Mouse (Mus musculus) heart, adult 9 months (tissue): ENCODE results near the gene Glrx2.

Experiments
- DNase-seq, 2 experiments: peaks; one replicate each; pipeline ENCODE4 v3.0.0; 2022; ENCODE audit warnings: low spot score in 2 of 2

Glrx2 gene

DNA sequence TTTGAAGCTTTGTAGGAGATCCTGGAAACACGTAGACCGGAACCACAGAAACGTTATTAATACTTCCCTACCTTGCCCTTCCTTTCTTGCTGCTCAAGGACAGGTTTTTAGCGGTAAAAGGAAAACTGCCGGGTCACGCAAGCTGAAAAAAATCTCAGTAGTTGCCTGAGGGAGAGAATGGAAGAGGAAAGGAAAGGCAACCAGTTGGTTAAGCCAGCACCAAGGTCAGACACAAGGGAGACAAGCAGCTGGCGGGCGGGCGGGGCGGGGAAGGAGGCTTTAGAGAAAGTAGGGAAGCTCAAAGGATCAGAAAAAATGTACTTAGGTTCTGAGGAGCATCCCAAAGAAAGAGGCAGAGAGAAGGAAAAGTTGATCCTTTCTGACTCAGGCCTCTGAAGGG is 29.7 kb downstream of the Glrx2 start:
- no peak for DNase-seq

DNA sequence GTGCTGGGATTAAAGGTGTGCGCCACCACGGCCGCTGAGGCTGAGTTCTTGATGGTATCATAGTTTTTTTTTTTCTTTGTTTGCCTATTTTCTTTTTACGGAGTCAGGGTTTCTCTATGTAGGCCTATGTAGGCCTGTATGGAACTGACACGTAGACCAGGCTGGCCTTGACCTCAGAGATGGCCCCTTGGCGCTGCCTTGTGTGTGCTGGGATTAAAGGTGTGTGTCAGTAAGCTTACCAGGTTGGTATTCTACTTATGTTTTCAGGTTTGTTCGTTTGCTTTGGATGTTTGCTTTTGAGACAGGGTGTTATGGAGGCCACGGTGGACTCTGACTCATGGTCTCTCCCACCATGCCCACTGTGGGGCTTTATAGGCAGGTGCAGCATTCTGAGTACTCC is 46.0 kb downstream of the Glrx2 start:
- DNase-seq: no peak

DNA sequence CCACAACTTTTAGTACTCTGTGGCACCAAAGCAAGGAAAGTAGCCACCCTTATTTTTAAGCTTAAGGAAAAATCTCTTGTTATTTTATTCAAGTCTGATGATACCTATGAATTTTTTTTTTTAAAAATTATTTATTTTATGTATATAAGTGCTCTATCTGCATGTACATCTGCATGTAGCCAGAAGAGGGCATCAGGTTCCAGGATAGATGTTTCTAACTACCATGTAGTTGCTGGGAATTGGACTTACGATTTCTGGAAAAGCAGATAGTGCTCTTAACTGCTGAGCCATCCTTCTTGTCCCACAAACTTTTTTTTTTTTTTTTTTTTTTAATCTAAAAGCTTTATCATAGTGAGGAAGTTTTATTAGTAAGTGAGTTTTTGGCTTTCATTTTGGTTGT is 48.3 kb downstream of the Glrx2 start:
- DNase-seq: no peak

DNA sequence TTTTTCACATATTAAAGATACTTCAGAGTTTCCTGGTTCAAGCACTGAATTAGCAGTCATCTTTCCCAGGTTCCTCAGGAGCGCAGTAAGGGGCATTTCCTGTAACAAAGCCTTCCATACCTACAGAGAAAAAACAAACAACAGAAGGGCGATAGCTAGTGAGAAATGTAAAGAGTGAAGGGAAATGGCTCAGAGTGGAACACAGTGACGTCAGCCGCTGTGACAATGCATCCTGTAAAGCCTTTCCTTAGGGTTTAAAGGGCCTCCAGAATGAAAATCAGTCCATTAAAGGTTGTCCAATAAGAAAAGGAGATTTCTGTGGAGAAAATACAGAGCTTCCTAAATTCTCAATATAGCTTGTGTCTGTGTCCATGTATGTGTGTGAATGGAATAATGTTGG is 49.7 kb downstream of the Glrx2 start:
- no peak for DNase-seq

DNA sequence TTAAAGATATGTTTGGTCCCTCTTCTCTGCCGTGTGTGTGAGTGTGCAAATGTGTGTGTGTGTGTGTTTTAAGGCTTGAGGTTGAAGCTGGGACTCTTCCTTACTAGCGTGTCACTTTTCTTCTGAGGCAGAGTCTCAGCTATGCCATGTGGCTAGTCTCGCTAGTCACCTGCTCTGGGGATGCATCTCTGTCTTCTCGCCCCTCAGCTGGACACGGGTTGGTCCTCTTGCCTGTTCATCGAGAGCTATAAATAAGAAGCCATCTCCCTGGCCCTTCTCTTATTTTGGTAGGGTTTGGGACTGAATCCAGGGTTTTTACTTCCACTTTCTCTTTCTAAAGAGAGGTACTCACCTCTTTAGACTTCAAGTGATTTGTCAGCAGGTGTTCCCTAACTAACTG is 50.1 kb downstream of the Glrx2 start:
- DNase-seq: no peak

DNA sequence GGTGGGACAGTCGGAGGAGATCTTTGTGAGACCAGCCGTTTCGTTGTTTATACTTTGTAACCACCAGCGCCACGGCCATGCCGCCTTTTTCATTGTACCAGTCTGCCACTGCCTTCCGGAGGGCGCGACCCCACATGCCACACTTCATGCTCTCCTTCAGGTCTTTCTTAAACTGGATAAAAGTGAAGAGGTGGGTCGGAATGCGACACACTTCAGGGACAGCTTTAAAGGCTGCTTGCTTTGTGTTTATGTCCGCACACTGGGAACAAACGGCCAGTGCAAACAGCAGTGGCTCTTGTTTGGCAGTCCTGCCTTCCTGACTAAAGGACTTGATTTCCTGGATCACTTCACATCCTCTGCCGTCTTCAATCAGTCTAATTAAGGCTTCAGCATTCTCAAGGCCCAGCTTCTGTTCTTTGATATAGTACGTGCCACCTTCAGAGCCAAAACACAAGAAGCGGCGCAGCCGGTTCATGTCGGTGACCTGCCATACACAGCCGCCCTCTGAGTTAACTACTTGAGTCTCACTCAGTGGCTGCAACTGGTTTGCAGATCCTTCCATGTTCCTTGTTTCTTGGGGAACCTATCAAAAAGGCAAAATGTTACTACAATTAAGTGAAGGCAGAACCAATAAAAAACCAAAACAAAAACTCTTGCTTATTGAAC is 54.4 kb downstream of the Glrx2 start:
- no peak for DNase-seq

DNA sequence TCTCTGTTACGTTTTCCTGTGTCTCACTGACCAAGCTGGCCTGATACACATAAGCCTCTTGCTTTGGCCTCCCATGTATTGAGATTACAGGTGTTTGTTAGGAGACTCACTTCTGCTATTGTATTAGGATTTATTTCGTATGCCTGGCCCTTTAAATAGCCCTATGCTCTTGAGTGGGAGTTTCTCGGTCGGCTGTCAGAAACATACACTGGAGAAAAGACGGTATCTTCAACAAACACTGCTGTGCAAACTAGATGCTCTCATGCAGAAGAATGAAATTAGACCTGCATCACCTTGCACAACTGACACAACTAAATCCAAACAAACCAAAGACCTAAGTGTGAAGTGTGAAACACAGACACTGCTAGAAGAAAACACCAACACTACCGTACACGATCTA is 56.9 kb downstream of the Glrx2 start:
- DNase-seq: no peak

DNA sequence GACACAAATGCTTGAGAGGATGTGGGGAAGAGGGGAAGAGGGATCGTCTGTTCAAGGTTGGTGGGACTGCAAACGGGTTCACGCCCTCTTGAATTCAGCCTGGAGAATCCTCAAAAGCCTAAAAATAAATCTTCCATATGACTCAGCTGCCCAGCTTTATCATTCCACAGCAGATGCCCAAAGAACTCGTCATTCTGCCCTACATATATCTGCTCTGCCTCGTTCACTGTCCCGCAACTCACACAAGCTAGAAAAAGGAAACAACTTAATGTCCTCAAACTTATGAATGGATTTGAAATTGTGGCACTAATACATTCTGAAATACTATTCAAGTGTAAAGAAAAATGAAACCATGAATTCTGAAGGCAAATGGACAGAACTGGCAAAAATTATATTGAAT is 57.8 kb downstream of the Glrx2 start:
- DNase-seq: no peak

DNA sequence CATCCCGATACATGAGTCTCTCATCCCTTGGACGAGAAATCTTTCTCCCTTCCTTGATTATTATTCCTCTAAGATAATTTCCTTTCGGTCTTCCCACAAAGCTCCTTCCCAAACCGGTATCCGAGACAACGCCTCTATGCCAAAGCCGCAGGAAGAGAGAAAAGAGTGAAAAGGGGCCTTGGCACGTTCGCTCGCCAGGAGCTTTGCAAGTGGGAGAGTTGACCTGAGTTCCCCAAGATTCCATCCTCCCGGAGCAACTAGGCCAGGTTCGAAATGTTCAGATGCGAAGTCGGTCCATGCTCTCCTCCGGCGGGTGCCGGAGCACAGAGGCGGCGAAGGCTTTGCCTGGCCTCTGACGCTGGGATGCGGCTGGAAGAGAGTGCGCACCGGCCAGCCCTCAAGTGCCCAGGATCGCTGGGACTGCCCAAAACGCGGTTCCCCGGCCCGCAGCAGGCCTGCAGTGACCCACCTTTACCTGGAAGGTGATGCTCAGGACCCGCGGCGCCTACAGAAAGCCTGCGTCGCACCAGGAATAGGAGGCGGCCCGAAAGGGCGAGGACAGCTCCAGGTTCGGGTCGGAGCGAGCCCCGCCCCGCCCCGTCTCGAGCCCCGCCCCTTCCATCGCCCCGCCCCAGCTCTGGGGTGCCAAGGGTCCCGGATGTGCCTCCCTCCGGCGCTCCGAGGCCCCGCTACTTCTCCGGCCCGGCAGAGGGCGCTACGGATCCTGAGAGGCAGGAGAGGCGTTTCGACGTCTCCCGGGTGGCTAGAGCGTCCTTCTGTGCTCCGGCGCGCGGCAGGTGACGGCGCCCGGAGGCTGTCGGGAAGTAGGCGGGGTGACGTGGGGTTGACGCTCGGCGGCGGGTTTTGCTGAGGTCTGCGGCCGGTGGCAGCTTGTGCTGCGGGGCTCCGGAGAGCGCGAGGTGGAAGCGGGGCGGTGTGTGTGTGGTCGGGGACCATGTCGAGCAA is 60.6 kb downstream of the Glrx2 start, which contains the start of the genes Trove2 and Uchl5:
Gene Trove2 (minus strand): TSS at position 623 of the 966 bp plus-strand sequence.
Gene Uchl5 (plus strand): TSS at position 827 of the 966 bp plus-strand sequence.
- peak; percentile 96 to 97 for DNase-seq

DNA sequence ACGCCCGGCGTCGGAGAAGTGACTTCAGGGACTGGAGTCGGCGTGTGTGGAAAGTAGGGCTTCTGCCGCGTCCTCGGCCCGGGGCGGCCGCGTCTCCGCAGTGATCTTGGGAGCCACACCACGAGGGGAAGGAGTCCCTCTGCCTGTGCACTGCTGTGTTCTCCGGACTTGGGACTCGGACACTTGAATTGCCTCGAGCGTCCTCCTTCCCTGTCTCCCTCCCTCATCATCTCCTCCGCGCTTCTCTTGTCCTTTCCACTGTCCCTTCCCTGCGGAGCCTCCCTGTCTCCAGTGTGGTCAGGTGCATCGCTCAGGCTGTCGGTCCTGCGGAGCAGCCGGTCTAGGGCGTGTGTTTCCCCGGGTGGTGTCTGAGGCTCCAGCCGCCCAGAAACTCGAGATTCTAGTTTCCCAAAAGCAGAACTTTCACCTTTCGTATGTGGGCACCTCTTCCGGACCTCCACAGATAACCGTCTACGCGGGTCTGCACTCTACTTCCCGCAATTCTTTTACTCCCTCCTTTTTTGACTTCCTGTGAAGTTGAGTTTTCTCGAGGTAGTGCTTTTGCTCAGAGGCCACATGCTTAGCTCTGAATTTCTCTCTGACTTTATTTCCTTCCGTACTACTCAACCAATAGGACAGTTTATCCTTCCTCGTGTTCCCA is 61.5 kb downstream of the Glrx2 start:
- DNase-seq: peak in 1 of 2 experiments; percentile 7

DNA sequence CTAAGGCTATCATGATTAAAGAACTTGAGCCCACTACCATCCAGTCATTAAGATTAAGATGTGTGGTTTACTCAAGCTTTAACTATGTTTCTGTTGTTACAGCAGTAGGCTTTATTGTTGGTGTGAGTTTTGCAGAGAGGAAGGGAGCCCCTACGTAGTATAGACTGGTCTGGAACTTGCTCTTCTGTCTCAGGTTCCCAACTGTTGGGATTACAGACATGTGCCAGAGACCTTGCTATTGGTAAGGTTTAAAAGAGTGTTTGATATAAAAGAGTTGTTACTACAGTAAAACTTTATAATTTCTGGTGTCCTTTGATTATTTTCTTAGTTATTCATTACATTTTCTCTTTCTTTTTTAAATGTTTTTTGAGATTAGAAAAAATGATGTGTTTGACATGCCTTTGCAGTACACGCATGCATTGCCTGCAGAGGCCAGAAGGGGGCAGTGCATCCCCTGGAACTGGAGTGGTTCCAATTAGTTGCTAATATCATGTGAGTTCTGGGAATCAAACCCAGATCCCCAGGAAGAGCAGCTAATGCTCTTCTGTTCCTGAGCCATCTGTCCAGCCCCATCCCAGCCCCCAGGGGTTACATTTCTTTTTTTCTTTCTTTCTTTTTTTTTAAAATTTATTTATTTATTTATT is 72.6 kb downstream of the Glrx2 start:
- peak in 1 of 2 experiments; percentile 7 for DNase-seq
